Comparison of ENCODE assay signal across 7 mouse cellular contexts in genomic region chr12:100527241-100527640, GRCm38 (mm10). TPM values are rescaled to one million over a fixed set of nuclear protein-coding genes. Genes with fewer than 3 reads are reported as not detected.
A peak's percentile ranks its signal among the peaks of the same experiment; 100 is the strongest.
DNase-seq lines count a peak whose midpoint lies in the region; ATAC-seq lines count a peak whose summit lies in the region.

No protein-coding gene starts in this region.

- no peaks in the 10 kb centered on the region for H3K9me3 ChIP-seq in lung, embryonic 16.5 days (ENCODE audit: control insufficient read depth, low read length)
- no peaks in the 10 kb centered on the region for H3K9me3 ChIP-seq in embryonic facial prominence, embryonic 13.5 days
- no peaks in the 10 kb centered on the region for H3K9me3 ChIP-seq in intestine, embryonic 15.5 days

- WGBS in lung, embryonic 16.5 days: 61% methylated on average over 9 of the region's 9 CpGs
- WGBS in embryonic facial prominence, embryonic 13.5 days: 63% methylated on average over 9 of the region's 9 CpGs
- WGBS in intestine, embryonic 15.5 days: 76% methylated on average over 9 of the region's 9 CpGs

- H3K27ac ChIP-seq in lung, embryonic 16.5 days (ENCODE audit: low read length): no peak overlapping the region
- H3K27ac ChIP-seq in embryonic facial prominence, embryonic 13.5 days: no peak overlapping the region
- H3K27ac ChIP-seq in intestine, embryonic 15.5 days: no peak overlapping the region

- H3K4me2 ChIP-seq in lung, embryonic 16.5 days (ENCODE audit: low read depth, low read length): peak overlapping the region; percentile 50
- H3K4me2 ChIP-seq in embryonic facial prominence, embryonic 13.5 days: peak overlapping the region; percentile 55
- H3K4me2 ChIP-seq in intestine, embryonic 15.5 days (replicated peaks): peak overlapping the region; percentile 48

- H3K9ac ChIP-seq in lung, embryonic 16.5 days (ENCODE audit: low read length): no peak overlapping the region
- H3K9ac ChIP-seq in embryonic facial prominence, embryonic 13.5 days: no peak overlapping the region
- H3K9ac ChIP-seq in intestine, embryonic 15.5 days: no peak overlapping the region

- ATAC-seq in lung, embryonic 16.5 days (ENCODE audit: low read depth): no peak
- ATAC-seq in embryonic facial prominence, embryonic 13.5 days (ENCODE audit: insufficient number of reproducible peaks, insufficient read depth, low FRiP score, low TSS enrichment, low read depth): no peak
- no peak for ATAC-seq in intestine, embryonic 15.5 days

- H3K4me1 ChIP-seq in lung, embryonic 16.5 days (replicated peaks; ENCODE audit: control insufficient read depth, insufficient read depth, low read length): peaks cover 7% of the 10 kb centered on the region
- H3K4me1 ChIP-seq in embryonic facial prominence, embryonic 13.5 days: peaks cover 12% of the 10 kb centered on the region
- peaks cover 14% of the 10 kb centered on the region for H3K4me1 ChIP-seq in intestine, embryonic 15.5 days (replicated peaks)

- no peaks in the 10 kb centered on the region for H3K36me3 ChIP-seq in lung, embryonic 16.5 days (ENCODE audit: control insufficient read depth, insufficient read depth, low read length)
- no peaks in the 10 kb centered on the region for H3K36me3 ChIP-seq in embryonic facial prominence, embryonic 13.5 days
- no peaks in the 10 kb centered on the region for H3K36me3 ChIP-seq in intestine, embryonic 15.5 days
- H3K36me3 ChIP-seq in splenic B cell, adult 2 months (ENCODE audit: control insufficient read depth, insufficient read depth, low read length, poor library complexity, severe bottlenecking): no peaks in the 10 kb centered on the region

- no peaks in the 10 kb centered on the region for H3K27me3 ChIP-seq in lung, embryonic 16.5 days (ENCODE audit: control insufficient read depth, insufficient read depth, low read depth, low read length)
- H3K27me3 ChIP-seq in embryonic facial prominence, embryonic 13.5 days: no peaks in the 10 kb centered on the region
- no peaks in the 10 kb centered on the region for H3K27me3 ChIP-seq in intestine, embryonic 15.5 days (replicated peaks)
- H3K27me3 ChIP-seq in splenic B cell, adult 2 months (ENCODE audit: control insufficient read depth, insufficient read depth, low read length, poor library complexity, severe bottlenecking): no peaks in the 10 kb centered on the region

- no peak for DNase-seq in lung, postnatal 36 days
- DNase-seq in splenic B cell, adult 2 months (ENCODE audit: low read depth, low spot score): peak; percentile 67
- no peak for DNase-seq in layer of hippocampus, postnatal 36 days
- no peak for DNase-seq in layer of hippocampus, postnatal 14 days (ENCODE audit: low spot score in 2 of 2)

- H3K4me3 ChIP-seq in lung, embryonic 16.5 days (ENCODE audit: low read length): no peak overlapping the region; the same call in 1 of the 2 replicates
- H3K4me3 ChIP-seq in embryonic facial prominence, embryonic 13.5 days: peak overlapping the region; percentile 19; the same call in 1 of the 2 replicates
- no peak overlapping the region for H3K4me3 ChIP-seq in intestine, embryonic 15.5 days (replicated peaks)

RNA-seq across cellular contexts. Expression of gene Ttc7b, which starts 6.6 kb away (rescaled TPM):
- 3.6 and 3.7 TPM in 2 replicates for polyA plus RNA-seq in lung, embryonic 16.5 days (2015; fragmentation: Nextera tagmentation; extraction: Ambion mirVana)
- 5.6 and 6.0 TPM in 2 replicates for polyA plus RNA-seq in embryonic facial prominence, embryonic 13.5 days (2015; fragmentation: Nextera tagmentation; extraction: Ambion mirVana)
- 3.4 and 4.0 TPM in 2 replicates for polyA plus RNA-seq in intestine, embryonic 15.5 days (2015; fragmentation: Nextera tagmentation; extraction: Ambion mirVana)
- total RNA-seq in layer of hippocampus, postnatal 36 days (2021): 100 to 1,000 TPM; 160 to 183 TPM
- 100 to 1,000 TPM; 132 to 146 TPM for total RNA-seq in layer of hippocampus, postnatal 14 days (2021)
